Mouse (Mus musculus) MEL (cell line): ENCODE data around the gene Xirp2.

Source experiments
- CTCF ChIP-seq, 3 experiments: IDR thresholded peaks in 2 of 3; conservative IDR thresholded peaks in 1 of 3; 2 replicates each; pipeline ENCODE4 v1.5.1; 2011 to 2012; ENCODE audit warnings: low read length in 3 of 3, low read depth in 2 of 3, mild to moderate bottlenecking in 2 of 3, improper control_type of control experiment in 1 of 3, inconsistent platforms in 1 of 3, mixed read lengths in 1 of 3, moderate library complexity in 1 of 3; ENCODE audit not compliant: control insufficient read depth in 1 of 3, insufficient read depth in 1 of 3, poor library complexity in 1 of 3, severe bottlenecking in 1 of 3
- E2F4 ChIP-seq: IDR thresholded peaks from 2 replicates; pipeline ENCODE4 v1.6.1; 2011; ENCODE audit warnings: low read depth, low read length, improper control_type of control experiment, borderline replicate concordance
- MAFK ChIP-seq: IDR thresholded peaks from 2 replicates; pipeline ENCODE4 v1.6.1; 2011; ENCODE audit warnings: low read depth, mild to moderate bottlenecking, low read length, improper control_type of control experiment, borderline replicate concordance
- MAX ChIP-seq: IDR thresholded peaks from 2 replicates; pipeline ENCODE4 v1.6.1; 2011; ENCODE audit warnings: low read length, improper control_type of control experiment
- MEF2A ChIP-seq: IDR thresholded peaks from 2 replicates; pipeline ENCODE4 v1.6.1; 2014; ENCODE audit warnings: low read depth, mild to moderate bottlenecking, inconsistent platforms, low read length, improper control_type of control experiment; ENCODE audit not compliant: poor library complexity, insufficient replicate concordance, severe bottlenecking; ENCODE audit errors: extremely low read depth
- MYC ChIP-seq: IDR thresholded peaks from 2 replicates; pipeline ENCODE4 v1.6.1; 2011; ENCODE audit warnings: low read depth, mild to moderate bottlenecking, low read length, improper control_type of control experiment, moderate library complexity
- POLR2A ChIP-seq, 2 experiments: IDR thresholded peaks; 2 replicates each; pipeline ENCODE4 v1.6.1; 2011 to 2012; ENCODE audit warnings: low read length in 2 of 2, mild to moderate bottlenecking in 2 of 2, control low read depth in 1 of 2, improper control_type of control experiment in 1 of 2, low read depth in 1 of 2, moderate library complexity in 1 of 2; ENCODE audit not compliant: control insufficient read depth in 1 of 2, insufficient read depth in 1 of 2, poor library complexity in 1 of 2
- POLR2AphosphoS5 ChIP-seq: IDR thresholded peaks from 2 replicates; pipeline ENCODE4 v1.6.1; 2012; ENCODE audit warnings: low read depth, borderline replicate concordance, mild to moderate bottlenecking, inconsistent platforms, low read length, moderate library complexity, mixed read lengths
- RCOR1 ChIP-seq: IDR thresholded peaks from 2 replicates; pipeline ENCODE4 v1.6.1; 2012; ENCODE audit warnings: low read depth, mild to moderate bottlenecking, inconsistent platforms, low read length, improper control_type of control experiment
- TAL1 ChIP-seq: IDR thresholded peaks from 2 replicates; pipeline ENCODE4 v1.6.1; 2012; ENCODE audit warnings: mild to moderate bottlenecking, inconsistent platforms, low read length, moderate library complexity, mixed read lengths
- TCF12 ChIP-seq: IDR thresholded peaks from 2 replicates; pipeline ENCODE4 v1.6.1; 2014; ENCODE audit warnings: low read depth, mild to moderate bottlenecking, inconsistent platforms, low read length, improper control_type of control experiment, moderate library complexity
- UBTF ChIP-seq: IDR thresholded peaks from 2 replicates; pipeline ENCODE4 v1.6.1; 2012; ENCODE audit warnings: low read depth, mild to moderate bottlenecking, inconsistent platforms, low read length, improper control_type of control experiment, moderate library complexity, borderline replicate concordance; ENCODE audit not compliant: insufficient read depth
- USF1 ChIP-seq: IDR thresholded peaks from 2 replicates; pipeline ENCODE4 v1.6.1; 2014; ENCODE audit warnings: low read depth, mild to moderate bottlenecking, inconsistent platforms, low read length, improper control_type of control experiment, moderate library complexity
- ZC3H11A ChIP-seq: IDR thresholded peaks from 2 replicates; pipeline ENCODE4 v1.6.1; 2012; ENCODE audit warnings: low read depth, mild to moderate bottlenecking, inconsistent platforms, low read length, improper control_type of control experiment

DNA sequence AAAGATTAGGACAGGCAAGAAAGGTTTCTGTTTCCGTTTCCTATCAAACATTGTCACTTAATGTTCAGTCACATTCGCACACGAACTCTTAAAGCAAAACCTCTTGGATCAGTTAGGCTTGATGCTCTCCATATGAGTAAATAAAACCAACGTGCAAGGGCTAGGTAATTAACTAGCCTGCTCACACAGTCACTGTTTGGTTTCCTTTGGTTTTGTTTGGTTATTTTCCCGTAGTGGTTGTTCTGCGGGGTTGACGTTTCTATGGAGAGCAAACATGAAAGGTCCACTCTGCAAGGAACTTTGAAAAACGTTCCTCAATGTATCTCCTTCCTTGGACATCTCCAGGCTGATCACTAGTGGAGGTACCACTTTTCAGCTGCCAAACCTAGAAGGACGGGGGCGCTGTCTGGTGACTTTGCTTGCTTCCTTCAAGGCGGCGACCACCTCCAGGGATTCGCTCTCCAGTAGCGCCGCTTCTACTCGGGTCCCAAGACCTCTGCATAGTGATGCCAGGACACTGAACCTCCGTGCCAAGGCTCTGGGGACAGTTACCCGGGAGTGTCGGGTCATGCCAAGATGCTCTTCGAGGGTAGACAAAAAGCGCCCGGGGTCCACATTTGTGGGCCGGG lies 119.2 kb downstream of the Xirp2 start:
- TF ChIP-seq USF1 (no peak), MAX (no peak), TCF12 (no peak), TAL1 (no peak), CTCF (IDR thresholded peaks at IDR 0.05 in 2 of 3, conservative IDR thresholded peaks at IDR 0.05 in 1 of 3; ENCODE audit: control insufficient read depth in 1 of 3, insufficient read depth in 1 of 3, low read depth in 2 of 3, low read length in 3 of 3, poor library complexity in 1 of 3, severe bottlenecking in 1 of 3) (no peak), UBTF (no peak), POLR2AphosphoS5 (no peak), ZC3H11A (no peak), MAFK (no peak), E2F4 (no peak), POLR2A (IDR thresholded peaks at IDR 0.05; ENCODE audit: control insufficient read depth in 1 of 2, insufficient read depth in 1 of 2, low read depth in 1 of 2, low read length in 2 of 2, poor library complexity in 1 of 2) (no peak), MYC (no peak), RCOR1 (no peak), MEF2A (no peak)
